Mouse (Mus musculus) heart, embryonic 15.5 days (tissue): ENCODE results near the gene Zfp712. TPM values are rescaled to one million over a fixed set of nuclear protein-coding genes. Genes with fewer than 3 reads are reported as not detected.

Source experiments
- ATAC-seq: fragments of 200-750 bp; cut with Nextera tagmentation; replicated peaks from 2 replicates; pipeline ENCODE4 v1.8.0; 2017; ENCODE audit warnings: low read depth, moderate TSS enrichment; ENCODE audit not compliant: insufficient number of reproducible peaks, insufficient read depth, low FRiP score
- H3K27ac ChIP-seq: fragments of 300-500 bp; sonication (generic); 2 replicates; pipeline ENCODE4 v1.5.1; 2015; ENCODE audit warnings: mild to moderate bottlenecking, inconsistent platforms
- H3K27me3 ChIP-seq: fragments of 300-500 bp; sonication (generic); 2 replicates; pipeline ENCODE4 v1.6.1; 2015; ENCODE audit warnings: inconsistent platforms
- H3K36me3 ChIP-seq: fragments of 300-500 bp; sonication (generic); 2 replicates; pipeline ENCODE4 v1.6.1; 2015; ENCODE audit warnings: mild to moderate bottlenecking, inconsistent platforms
- H3K4me1 ChIP-seq: fragments of 300-500 bp; sonication (generic); replicated peaks from 2 replicates; pipeline ENCODE4 v1.6.1; 2015; ENCODE audit warnings: inconsistent platforms
- H3K4me2 ChIP-seq: fragments of 300-500 bp; sonication (generic); 2 replicates; pipeline ENCODE4 v1.6.1; 2015; ENCODE audit warnings: inconsistent platforms, mild to moderate bottlenecking, moderate library complexity
- H3K4me3 ChIP-seq: fragments of 300-500 bp; sonication (generic); 2 replicates; pipeline ENCODE4 v1.5.1; 2015; ENCODE audit warnings: mild to moderate bottlenecking, inconsistent platforms
- H3K9ac ChIP-seq: fragments of 300-500 bp; sonication (generic); 2 replicates; pipeline ENCODE4 v1.6.1; 2015; ENCODE audit warnings: mild to moderate bottlenecking, inconsistent platforms
- H3K9me3 ChIP-seq: fragments of 300-500 bp; sonication (generic); replicated peaks from 2 replicates; pipeline ENCODE4 v1.6.1; 2016; ENCODE audit warnings: inconsistent platforms
- WGBS: fragments of 180-500 bp; shearing (Covaris S2); methylation state at CpG from one replicate; pipeline ENCODE4 v1.1.7; 2015; ENCODE audit warnings: mixed read lengths; 5-methylcytosine and 5-hydroxymethylcytosine counted together
- polyA plus RNA-seq: library from polyadenylated mRNA; unstranded; fragments of >200 nt; fragmentation: Nextera tagmentation; extraction: Ambion mirVana; gene quantifications from 2 replicates; pipeline ENCODE4 v1.2.1, GENCODE M21; 2015

Zfp712 gene
- polyA plus RNA-seq: 2.2 and 2.4 TPM in 2 replicates

DNA sequence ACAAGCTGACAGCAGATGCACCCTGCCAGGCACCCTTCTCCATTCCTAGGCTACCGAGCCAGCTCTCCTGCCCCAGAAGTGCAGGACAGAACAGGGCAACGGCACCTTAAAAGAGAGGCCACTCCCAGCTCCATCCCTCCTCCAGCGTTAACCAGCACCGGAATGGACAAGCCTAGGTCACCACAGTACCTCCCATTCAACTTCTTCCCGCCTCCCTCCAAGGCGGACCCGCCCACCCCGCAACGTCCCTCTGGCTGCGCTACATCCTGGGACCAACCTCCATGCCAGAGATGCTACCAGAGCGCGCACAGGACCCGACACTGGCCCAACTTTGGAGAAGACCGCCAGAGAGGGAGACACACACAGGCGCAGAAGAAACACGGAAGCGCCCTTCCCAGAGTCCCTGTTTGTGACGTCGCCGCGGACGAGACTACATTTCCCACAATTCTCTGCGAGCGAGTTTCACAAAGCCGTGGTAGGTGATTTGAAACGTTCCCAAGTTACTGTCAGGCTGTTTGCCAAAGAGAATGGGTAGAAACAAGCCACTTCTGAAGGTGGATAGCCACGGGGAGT, at the start of gene Zfp712:
Gene Zfp712, minus strand, starts transcription at position 385 of the 573 bp plus-strand sequence.
- Histone ChIP-seq H3K4me3 (peak within 1 kb of the TSS; percentile 77), H3K9me3 (no peaks in the 10 kb centered on the region), H3K27ac (peak within 1 kb of the TSS; percentile 92), H3K36me3 (no peaks in the 10 kb centered on the region), H3K27me3 (no peaks in the 10 kb centered on the region), H3K4me2 (peak within 1 kb of the TSS; percentile 83), H3K4me1 (peaks cover 5% of the 10 kb centered on the region), H3K9ac (peak within 1 kb of the TSS; percentile 69)
- under 1% methylated on average over 27 of the region's 27 CpGs for WGBS
- ATAC-seq: peak; percentile 93

DNA sequence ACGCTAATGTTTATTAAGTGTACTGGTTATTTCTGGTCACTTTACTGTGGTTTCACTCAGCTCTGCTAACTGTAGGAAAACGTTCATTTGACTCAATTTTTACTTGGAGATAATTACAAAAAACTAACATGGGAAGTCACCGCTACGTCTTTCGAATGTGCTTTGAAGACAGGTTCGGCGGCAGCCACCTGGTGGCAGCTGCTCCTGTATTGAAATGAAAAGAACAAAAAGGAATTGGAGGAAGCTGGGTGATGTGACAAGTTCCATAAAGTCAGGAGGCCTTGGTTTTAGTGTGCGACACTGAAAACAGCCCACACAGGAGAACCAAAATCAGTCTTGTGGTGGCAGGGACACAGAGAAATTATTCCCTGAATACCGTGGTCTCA, 47.8 kb upstream of the Zfp712 start:
- 7% methylated on average over 9 of the region's 9 CpGs for WGBS
- Histone ChIP-seq H3K27me3 (no peaks in the 10 kb centered on the region), H3K4me3 (peak overlapping the region; percentile 75), H3K36me3 (peaks cover 8% of the 10 kb centered on the region), H3K9ac (peak overlapping the region; percentile 23; the same call in 1 of the 2 replicates), H3K4me1 (peaks cover 11% of the 10 kb centered on the region), H3K9me3 (no peaks in the 10 kb centered on the region), H3K27ac (0 out of 2 replicates have a peak overlapping the region, but pooled peaks have one; percentile 13), H3K4me2 (peak overlapping the region; percentile 80)
- ATAC-seq: peak; percentile 32; the same call in 1 of the 2 replicates

DNA sequence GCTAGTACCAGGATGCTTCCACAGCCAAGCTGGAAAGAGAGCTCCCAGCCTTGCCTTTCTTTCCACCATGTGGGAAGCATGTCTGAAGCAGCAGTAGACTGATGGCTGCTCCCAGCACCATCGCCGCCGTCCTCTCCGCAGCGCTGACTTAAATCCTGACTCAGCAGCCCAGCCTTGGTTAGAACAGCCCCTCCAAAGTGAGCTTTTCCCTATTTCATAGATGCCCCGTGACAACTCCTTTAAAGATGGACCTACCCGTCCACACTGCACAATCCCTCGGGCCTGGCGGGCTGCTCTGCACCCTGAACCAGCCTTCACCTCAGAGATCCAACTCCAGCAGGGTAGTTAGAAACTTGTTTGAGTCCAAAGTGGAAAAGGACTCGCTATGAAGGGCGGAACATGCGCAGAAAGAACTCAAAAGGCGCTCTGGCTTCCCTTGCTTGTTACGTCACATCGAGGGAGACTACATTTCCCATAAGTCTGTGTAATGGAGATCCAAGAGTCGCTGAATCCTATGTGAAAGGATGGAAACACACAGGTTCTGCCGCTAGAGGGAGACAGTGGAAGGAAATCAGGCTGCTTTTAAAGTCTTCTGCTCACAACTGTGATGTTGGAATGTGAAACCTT, 47.3 kb upstream of the Zfp712 start, which contains the start of gene Gm28557:
Gene Gm28557, minus strand, starts transcription at position 411 of the 627 bp plus-strand sequence.
- no peaks in the 10 kb centered on the region for H3K27me3 ChIP-seq
- H3K9me3 ChIP-seq: no peaks in the 10 kb centered on the region
- H3K4me1 ChIP-seq: peaks cover 11% of the 10 kb centered on the region
- H3K36me3 ChIP-seq: peaks cover 8% of the 10 kb centered on the region
- ATAC-seq: peak; percentile 95
- WGBS: under 1% methylated on average over 17 of the region's 17 CpGs
- peak within 1 kb of the TSS; percentile 75 for H3K4me3 ChIP-seq
- H3K27ac ChIP-seq: peak within 1 kb of the TSS; percentile 94
- peak within 1 kb of the TSS; percentile 80 for H3K4me2 ChIP-seq
- peak within 1 kb of the TSS; percentile 76 for H3K9ac ChIP-seq

DNA sequence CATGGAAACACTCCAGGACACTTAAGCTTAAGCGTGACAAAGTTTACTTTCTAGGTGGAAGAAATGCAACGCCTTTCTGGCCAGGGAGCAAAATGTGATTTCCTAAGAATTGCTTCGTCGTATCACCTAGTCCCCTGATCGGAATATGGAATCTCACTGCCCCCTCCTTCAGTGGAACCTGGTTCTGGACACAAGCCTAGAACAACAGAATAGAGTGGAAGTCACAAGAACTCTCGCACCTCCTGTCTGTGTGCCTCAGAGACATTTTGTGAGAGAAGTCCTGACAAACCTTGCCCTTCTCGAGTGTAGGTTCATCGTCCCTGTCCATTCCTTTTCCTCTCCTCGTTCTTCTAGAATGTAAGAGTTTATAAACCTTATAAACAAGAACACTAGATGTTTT, 46.7 kb upstream of the Zfp712 start:
- Histone ChIP-seq H3K4me1 (peaks cover 11% of the 10 kb centered on the region), H3K27me3 (no peaks in the 10 kb centered on the region), H3K4me3 (peak overlapping the region; percentile 75), H3K9ac (peak overlapping the region; percentile 76), H3K9me3 (no peaks in the 10 kb centered on the region), H3K27ac (peak overlapping the region; percentile 94), H3K36me3 (peaks cover 8% of the 10 kb centered on the region), H3K4me2 (peak overlapping the region; percentile 80)
- 0 out of 2 replicates have a peak, but pooled peaks have one; percentile 19 for ATAC-seq
- WGBS: 54% methylated on average over 9 of the region's 9 CpGs

DNA sequence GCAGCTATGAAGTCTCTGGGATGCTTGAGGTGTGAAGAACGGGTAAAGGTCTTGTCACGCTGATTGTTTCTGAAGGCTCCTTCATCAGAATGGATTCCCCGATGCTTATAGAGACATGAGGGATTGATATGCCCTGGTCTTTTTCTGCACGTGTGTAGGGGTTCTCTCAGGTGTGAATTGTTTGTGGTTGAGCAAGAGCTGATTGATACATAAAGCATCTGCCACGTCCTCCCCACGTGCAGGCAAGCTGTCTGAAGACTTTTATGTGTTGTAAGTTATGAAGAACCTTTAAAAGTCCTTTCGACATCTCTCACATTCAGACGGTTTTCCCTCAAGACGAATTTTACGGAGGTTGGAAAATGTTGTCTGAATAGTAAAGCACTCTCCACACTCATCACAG, 36.9 kb upstream of the Zfp712 start, which contains the start of gene Zfp708:
Gene Zfp708, minus strand, starts transcription at position 101 of the 400 bp plus-strand sequence.
- H3K4me1 ChIP-seq: no peaks in the 10 kb centered on the region
- peaks cover 5% of the 10 kb centered on the region; the same call in 1 of the 2 replicates for H3K36me3 ChIP-seq
- no peak within 1 kb of the TSS for H3K4me2 ChIP-seq
- no peaks in the 10 kb centered on the region for H3K9me3 ChIP-seq
- WGBS: 86% methylated on average over 10 of the region's 10 CpGs
- no peak within 1 kb of the TSS for H3K4me3 ChIP-seq
- no peak within 1 kb of the TSS for H3K9ac ChIP-seq
- H3K27me3 ChIP-seq: no peaks in the 10 kb centered on the region
- ATAC-seq: no peak
- H3K27ac ChIP-seq: no peak within 1 kb of the TSS

DNA sequence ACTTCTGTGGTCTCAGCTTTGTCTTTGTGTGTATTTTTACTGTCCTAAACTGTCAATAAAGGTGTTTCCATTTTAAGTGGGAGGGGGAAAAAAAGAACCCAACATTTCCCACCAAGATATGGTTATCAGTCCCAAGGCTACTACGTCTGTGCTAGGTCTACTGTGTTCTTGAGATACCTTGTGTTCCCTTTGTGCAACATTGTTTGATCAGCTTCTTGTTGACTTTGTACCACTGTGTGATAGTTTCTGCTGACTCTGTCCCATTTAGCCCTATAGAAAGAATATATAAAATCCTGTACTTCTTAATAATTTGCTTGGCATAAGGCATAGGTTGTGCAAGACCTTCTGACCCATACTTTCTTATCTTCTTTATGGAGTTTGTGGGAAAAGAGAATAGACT, 29.2 kb upstream of the Zfp712 start:
- Histone ChIP-seq H3K4me1 (no peaks in the 10 kb centered on the region), H3K27me3 (no peaks in the 10 kb centered on the region), H3K27ac (no peak overlapping the region), H3K9me3 (no peaks in the 10 kb centered on the region), H3K36me3 (no peaks in the 10 kb centered on the region), H3K4me2 (no peak overlapping the region), H3K9ac (no peak overlapping the region), H3K4me3 (no peak overlapping the region)
- ATAC-seq: no peak
- 52% methylated on average over 1 of the region's 1 CpGs for WGBS

DNA sequence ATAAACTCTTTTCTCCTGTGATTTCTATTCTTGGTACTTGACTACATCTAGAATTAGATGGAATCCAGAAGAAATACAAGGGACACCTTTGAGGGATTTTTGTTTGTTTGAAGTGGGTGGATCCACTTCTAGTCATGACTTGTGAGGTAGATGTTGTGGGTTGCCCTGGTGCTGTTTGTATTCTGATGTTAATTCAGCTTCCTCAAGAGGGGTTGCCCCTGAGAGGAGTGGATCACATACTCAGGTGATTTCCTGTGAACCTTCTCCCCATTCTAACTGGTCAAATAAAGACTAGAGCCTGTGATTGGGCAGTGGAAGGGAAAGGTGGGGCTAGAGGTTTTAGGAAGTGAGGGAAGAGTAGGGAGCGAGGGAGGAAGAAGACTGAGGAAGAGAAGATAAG, 21.0 kb upstream of the Zfp712 start:
- peaks cover 9% of the 10 kb centered on the region for H3K4me1 ChIP-seq
- no peaks in the 10 kb centered on the region for H3K27me3 ChIP-seq
- H3K27ac ChIP-seq: peak overlapping the region; percentile 91
- 79% methylated on average over 1 of the region's 1 CpGs for WGBS
- H3K4me3 ChIP-seq: peak overlapping the region; percentile 73
- H3K9me3 ChIP-seq: no peaks in the 10 kb centered on the region
- no peak for ATAC-seq
- peak overlapping the region; percentile 90 for H3K4me2 ChIP-seq
- H3K36me3 ChIP-seq: peaks cover 3% of the 10 kb centered on the region; the same call in 1 of the 2 replicates
- H3K9ac ChIP-seq: 0 out of 2 replicates have a peak overlapping the region, but pooled peaks have one; percentile 79

DNA sequence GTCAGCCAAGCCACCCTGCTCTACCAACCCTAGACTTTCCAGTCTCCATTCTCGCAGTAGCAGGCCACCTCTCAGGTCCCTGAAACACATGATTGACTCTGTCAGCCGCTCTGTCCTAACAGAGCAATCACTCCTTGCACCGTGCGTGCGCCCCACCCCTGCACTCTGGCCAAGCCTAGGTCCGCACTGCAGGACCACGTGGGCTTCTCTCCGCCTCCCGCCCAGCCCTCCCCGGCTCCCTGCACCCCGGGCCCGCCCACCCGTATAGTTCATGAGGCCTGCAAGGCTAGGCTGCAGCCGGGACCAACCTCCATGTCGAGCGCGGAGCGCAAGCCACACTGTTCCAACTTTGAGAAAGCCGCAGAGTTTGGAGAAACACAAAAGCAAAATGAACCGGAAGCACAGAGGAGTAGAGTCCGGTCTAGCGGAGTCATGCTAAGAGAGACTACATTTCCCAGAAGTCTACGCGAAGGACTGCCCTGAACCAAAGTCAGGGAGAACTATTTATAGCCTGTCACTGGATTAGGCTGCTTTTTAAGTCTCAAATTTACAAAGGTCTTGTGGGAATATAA, 20.3 kb upstream of the Zfp712 start:
- Histone ChIP-seq H3K27me3 (no peaks in the 10 kb centered on the region), H3K9me3 (no peaks in the 10 kb centered on the region), H3K9ac (peak overlapping the region; percentile 79), H3K27ac (peak overlapping the region; percentile 91), H3K4me3 (peak overlapping the region; percentile 73), H3K36me3 (peaks cover 4% of the 10 kb centered on the region), H3K4me1 (peaks cover 9% of the 10 kb centered on the region), H3K4me2 (peak overlapping the region; percentile 90)
- ATAC-seq: peak; percentile 100
- under 1% methylated on average over 24 of the region's 24 CpGs for WGBS

DNA sequence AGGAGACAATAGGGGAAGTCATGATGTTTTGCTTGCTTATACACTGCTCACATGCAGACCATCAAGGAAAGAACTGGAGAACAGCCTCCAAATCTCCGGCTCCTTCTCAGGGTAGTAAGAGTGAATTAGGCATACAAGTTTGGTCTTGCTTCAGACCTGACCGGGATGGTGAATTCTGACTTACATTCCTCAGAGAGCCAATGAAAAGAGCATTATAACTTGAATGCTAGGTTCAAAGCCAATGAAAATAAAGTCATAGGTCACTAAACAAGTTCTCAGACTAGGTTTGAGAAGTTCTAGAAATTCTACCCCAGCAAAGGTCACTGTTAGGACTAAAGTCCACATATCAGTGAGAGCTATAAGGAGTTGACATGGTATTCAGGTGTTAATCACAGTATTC, 16.3 kb upstream of the Zfp712 start:
- Histone ChIP-seq H3K9me3 (peaks cover 5% of the 10 kb centered on the region; the same call in 1 of the 2 replicates), H3K4me1 (peaks cover 9% of the 10 kb centered on the region), H3K4me2 (no peak overlapping the region), H3K27ac (no peak overlapping the region), H3K27me3 (no peaks in the 10 kb centered on the region), H3K9ac (no peak overlapping the region), H3K4me3 (no peak overlapping the region), H3K36me3 (peaks cover 26% of the 10 kb centered on the region)
- no peak for ATAC-seq
- 90% methylated on average over 2 of the region's 2 CpGs for WGBS

DNA sequence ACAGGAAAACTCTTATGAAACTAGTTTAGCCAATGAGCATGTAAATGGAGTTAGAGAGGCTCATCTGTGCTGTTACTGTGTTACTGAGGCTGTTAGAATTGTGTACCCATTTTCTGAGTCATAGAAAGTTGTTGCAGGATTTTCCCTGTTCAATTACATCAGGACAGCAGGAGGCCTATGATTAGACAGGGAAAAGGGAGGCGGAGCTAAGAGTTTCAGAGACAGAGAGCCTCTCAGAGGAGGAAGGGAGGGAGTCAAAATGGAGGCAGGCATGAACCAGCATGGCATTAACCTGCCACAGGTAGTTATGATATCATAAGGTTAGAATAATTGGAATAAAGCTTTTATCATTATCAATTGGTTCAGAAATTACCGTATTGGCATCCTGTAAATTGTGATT, 11.8 kb upstream of the Zfp712 start:
- H3K9me3 ChIP-seq: peaks cover 30% of the 10 kb centered on the region
- H3K9ac ChIP-seq: no peak overlapping the region
- WGBS: 94% methylated on average over 2 of the region's 2 CpGs
- H3K36me3 ChIP-seq: peaks cover 52% of the 10 kb centered on the region
- ATAC-seq: no peak
- H3K4me1 ChIP-seq: no peaks in the 10 kb centered on the region
- no peak overlapping the region for H3K27ac ChIP-seq
- H3K4me3 ChIP-seq: no peak overlapping the region
- H3K27me3 ChIP-seq: no peaks in the 10 kb centered on the region
- H3K4me2 ChIP-seq: no peak overlapping the region

DNA sequence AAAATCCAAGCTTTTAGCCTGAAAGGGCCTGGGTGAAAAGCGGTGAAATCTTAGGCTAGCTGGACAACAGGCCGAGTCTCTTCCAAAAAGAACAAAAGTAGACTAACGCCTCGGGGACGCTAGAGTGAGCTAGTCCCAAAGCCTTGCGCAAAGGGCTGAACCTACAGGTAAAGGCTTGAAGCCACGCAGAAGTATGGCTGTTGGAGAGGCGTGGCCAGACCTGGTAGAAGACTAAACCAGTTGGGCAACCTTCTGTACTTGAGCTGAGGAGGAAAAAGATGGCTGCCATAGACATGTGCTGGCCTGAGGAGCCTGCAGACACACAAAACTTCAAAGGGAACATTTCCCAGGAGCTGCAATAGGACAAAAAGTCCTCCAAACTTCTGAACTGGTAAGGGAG, 4.4 kb upstream of the Zfp712 start:
- ATAC-seq: no peak
- no peak overlapping the region for H3K9ac ChIP-seq
- 82% methylated on average over 8 of the region's 8 CpGs for WGBS
- peaks cover 19% of the 10 kb centered on the region for H3K36me3 ChIP-seq
- H3K27ac ChIP-seq: no peak overlapping the region
- peaks cover under 1% of the 10 kb centered on the region; the same call in 1 of the 2 replicates for H3K4me1 ChIP-seq
- peaks cover 15% of the 10 kb centered on the region; the same call in 1 of the 2 replicates for H3K9me3 ChIP-seq
- H3K4me3 ChIP-seq: no peak overlapping the region
- no peak overlapping the region for H3K4me2 ChIP-seq
- no peaks in the 10 kb centered on the region for H3K27me3 ChIP-seq
